Mouse (Mus musculus) brain, embryonic 18.5 days (tissue): ENCODE data around the gene Mpzl3.
"Not testable (repeated sequence)": the region's sequence is repeated elsewhere in the genome, so short reads cannot be mapped to it uniquely, and the experiment has no call there.

Experiments used
- DNase-seq: peaks from one replicate; pipeline ENCODE4 v3.0.0-alpha.2; 2012; ENCODE audit warnings: low read depth, low spot score

The Mpzl3 gene

DNA sequence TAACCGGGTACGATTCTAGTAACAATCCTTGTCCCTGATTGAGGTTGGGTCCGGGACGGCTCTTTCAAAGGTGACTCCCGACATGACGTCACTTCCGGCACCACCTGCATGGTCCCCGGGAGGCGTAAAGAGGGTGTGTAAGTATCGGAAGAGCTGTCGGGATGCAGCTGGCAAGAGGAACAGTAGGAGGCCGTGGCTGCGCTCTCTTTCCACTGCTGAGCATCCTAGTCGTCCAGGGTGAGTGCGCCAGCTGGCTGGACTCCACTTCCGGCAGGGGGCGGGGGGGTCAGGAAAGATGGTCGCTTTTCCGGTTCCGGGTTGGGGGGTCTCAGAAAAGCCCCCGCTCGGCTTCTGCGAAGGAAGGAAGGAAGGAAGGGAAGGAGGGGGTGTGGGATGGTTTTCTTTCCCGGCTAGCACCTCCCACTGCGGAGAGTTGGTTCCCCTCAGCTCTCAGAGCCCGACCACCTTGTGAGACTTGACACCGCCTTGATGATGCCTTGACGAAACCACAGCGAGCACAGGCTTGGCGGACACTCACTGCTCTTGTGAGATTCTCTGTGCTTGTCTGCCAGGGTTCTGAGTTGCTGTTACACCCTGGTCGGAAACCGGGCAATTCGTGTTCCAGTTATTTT lies at the start of gene Mpzl3:
Gene Mpzl3 (plus strand): TSS at position 105 of the 632 bp plus-strand sequence.
- peak; percentile 90 for DNase-seq

- DNase-seq, result no peak
Observed at GRCm38 (mm10) chr9:45007404-45007803, 47.6 kb upstream of the Mpzl3 start.

DNA sequence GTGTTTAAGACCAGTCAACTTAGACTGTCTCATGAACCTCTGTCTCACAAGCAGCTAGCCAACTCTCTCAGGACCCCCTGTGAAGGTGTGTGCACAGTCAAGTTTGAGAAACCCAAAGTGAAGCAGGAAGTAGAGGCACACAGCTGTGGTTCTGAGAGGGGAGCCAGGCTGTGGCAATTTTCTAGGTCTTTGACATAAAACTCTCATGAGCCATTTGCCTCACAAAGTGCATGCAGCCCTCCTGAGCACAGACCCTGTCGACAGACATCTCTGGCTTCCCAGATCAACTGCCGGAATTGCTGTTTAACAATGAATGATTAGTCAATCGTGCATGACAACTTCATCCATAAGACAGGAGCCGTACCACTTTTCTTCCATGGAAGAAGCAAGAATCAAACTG lies 46.6 kb upstream of the Mpzl3 start:
- DNase-seq, result no peak

DNA sequence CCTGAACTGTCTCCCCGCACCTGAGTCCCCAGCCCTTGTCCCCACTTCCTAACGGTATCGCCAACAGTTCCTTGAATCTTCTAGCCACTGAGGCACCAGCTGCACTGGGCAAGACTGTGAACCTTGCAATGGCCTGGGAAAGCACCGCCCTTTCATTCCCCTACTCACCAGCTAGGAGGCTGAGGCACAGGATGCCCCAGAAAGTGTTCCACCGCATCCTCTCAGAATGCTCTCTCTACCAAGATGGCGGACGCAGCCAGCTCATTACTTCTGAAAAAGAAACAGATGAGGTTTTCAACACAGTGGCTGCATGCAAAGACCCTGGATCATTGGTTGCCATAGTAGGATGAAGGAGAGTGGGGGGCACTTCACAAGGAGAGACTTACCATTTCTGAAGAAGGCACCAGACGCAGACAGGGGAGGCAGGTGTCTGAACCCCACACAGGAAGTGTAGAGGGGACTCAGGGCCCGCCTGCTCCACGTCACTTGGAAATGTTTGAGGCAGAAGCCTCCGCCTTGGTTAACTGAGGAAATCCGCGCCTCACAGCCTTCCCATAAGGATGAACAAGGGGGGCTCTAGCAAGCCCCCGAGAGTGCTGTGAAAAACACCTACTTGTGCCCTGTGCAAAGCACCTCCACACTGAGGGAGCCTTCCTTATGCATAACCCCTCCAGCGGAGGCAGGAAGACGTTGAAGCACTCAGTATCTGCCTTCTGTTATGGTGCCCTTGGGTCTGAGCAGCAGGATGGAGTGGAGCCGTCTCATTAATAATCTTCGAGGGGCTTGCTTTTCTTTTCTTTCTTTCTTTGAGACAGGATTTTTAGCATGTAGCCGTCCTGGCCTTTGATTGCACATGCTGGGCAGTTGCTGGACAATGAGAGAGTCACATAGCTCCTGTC lies 45.6 kb upstream of the Mpzl3 start, which contains the start of gene Cd3e:
Gene Cd3e (minus strand): TSS at position 448 of the 899 bp plus-strand sequence.
- no peak for DNase-seq

- no peak for DNase-seq
Observed at GRCm38 (mm10) chr9:45010461-45010860, 44.5 kb upstream of the Mpzl3 start.

DNA sequence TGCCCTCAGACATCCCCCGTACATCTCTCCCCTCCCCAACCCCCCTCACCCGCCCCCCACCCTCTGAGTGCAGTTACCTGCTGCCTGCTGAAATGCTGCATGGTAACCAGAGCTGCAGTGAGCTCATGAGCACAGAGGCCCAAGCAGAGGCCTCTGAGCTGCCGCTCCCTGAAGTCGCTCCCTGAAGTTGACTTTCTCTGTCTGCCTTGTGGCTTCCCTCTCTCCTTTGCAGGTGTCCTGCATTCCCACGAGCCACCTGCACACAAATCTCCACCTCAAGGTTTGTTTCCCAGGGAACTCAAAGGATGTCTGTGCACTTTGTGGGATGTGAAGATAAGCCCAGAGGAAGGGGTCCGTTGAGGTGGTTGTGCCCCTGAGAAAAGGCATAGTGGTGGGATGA lies 43.7 kb upstream of the Mpzl3 start:
- no peak for DNase-seq

GRCm38 (mm10) chr9:45014879-45015278 lies 40.1 kb upstream of the Mpzl3 start:
- DNase-seq, result no peak

DNA sequence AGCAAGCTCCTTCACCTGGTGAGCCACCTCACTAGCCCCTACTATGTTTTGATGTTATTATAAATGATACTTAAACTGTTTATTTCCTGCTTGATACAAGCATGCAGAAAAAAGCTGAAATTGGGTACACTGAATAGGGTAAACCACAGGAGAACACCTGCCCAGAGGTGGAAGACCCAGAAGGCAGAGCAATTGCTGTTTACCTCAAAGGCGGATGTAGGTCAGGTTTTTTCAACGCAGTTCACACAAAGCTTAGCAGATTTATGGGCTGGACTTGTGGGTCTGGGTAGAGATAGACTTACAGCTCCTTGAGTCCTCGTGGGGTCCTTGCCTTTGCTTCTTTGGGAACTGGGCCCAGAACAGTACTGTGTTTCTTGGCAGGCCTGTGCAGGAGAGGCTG lies 39.1 kb upstream of the Mpzl3 start:
- DNase-seq, result no peak

DNA sequence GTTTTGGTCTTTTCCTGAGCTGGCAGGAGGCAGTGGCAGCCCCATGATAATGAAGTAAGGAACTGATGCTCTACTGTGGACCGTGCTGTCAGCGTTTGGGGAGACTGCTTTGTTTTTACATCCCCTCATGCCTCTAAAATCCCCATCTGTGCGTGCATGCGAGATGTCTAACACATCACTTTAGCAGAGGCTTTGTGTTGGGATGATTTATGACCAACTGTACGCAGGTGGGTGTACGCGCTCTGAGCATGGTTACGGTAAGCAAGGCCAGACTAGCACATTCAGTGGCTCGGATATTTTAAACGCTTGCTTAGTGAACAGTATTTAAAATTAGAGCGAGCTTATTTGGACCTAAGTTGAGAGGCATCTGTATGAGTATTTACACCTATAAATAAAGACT lies 37.0 kb upstream of the Mpzl3 start:
- no peak for DNase-seq

DNA sequence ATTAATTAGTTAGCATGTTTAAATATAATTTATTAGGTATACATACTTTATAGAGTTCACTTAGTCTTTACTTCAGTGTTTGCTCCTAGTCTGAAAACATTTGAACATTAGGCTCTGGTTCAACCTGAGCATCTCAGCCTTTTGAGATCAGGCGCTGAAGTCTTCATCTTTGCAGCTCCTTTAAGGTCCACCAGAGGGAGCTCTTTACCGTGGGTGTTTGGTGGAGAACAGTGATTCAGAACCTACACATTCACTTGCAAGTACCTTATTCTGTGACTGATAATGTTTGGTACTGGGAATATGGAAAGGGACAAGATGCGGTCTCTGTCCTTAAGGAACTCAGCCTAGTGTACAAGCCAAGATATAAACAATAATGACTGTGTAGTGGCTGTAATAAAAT lies 32.2 kb upstream of the Mpzl3 start:
- peak; percentile 14 for DNase-seq

DNA sequence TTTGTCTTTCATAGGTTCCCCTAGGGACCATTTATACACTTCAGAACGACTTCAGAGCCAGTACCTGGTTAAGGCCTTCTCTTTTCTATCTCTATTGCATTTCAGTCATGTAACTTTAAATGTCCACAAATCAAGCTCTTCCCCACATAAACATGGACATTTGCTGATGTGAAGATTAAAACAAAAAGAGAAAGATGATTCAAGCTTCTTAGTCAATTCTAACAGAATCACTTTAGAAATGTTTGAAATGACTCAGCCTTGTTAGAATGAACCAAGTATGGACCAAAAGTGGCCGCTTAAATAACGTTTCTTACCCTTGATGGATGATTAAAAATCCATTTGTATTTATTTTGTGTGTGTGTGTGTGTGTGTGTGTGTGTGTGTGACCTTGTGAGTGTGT lies 31.3 kb upstream of the Mpzl3 start:
- DNase-seq, result no peak

DNA sequence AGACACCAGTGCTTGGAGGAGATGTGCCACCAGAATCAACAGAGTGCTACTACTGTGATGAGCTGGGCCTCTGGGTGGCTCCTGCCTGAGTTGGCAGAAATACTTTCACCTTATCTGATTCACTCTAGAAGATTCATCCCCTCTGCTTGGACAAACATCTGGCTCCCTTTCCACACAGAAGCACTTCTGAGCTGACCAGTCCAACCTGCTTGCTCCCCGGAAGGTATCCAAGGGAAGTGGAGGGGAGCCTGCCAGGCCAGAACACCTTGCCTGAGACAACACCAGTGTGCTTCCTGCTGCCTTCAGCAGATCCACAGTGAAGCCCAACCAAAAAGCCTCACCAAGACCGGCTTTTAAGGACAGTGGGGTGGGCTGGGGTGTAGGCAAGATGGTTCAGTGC lies 30.8 kb upstream of the Mpzl3 start:
- no peak for DNase-seq

GRCm38 (mm10) chr9:45027376-45027775 lies 27.6 kb upstream of the Mpzl3 start:
- DNase-seq, result no peak

GRCm38 (mm10) chr9:45030341-45030740 lies 24.6 kb upstream of the Mpzl3 start:
- DNase-seq, result no peak

DNA sequence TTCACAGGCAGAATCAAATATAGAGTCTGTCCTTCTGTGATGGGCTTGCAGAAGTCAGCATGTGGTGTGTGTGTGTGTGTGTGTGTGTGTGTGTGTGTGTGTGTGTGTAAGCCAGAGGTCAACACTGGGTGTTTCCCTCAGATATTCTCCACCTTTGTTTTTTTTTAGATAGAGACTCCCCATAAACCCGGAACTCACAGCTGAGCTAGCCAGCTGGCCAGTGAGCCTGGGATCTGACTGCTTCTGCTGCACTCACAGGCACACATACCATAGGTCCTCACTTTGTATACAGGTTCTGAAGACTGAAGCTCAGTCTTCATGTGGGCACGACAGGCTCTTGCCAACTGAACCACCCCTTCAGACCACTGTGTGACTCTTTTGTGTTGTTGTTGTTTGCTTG lies 22.7 kb upstream of the Mpzl3 start:
- DNase-seq, result no peak

DNA sequence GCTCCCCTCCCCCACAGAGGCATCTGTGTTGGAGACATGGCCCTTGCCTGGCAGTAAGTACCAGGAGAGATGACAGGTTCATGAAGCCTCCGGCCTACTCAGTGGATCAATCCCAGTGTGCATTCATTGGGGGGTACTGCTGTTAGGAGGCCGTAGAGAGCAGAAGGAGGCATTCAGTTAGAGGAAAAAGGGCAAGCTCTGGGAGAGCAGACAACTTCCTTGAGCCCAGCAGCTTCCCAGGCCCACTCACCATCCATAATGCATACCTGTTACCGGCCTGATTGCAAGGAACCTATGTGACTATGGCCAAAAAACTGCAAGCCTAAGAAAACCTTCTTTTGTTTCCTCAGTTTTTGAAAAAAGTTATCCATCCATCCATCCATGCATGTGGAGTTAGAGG lies 20.5 kb upstream of the Mpzl3 start:
- no peak for DNase-seq

DNA sequence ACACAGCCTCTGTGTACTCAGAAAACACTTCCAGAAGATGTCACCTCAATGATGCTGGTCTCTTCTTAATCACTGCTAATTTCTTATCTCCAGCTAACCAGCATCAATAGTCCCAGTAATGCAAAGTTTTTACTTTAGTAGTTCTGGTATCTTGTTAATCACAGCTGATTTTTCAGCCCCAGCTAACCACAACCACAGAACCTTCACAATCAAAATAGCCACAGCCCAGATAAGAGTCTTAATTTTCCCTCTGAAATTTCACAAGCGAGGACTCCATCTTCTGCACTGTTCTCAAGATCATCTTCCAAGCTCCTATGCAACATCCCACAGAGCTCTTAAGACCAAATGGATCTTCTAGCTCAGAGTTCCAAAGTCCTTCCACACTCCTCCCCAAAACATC lies 17.2 kb upstream of the Mpzl3 start:
- not testable (repeated sequence) for DNase-seq

- no peak for DNase-seq
Observed at GRCm38 (mm10) chr9:45039499-45039898, 15.5 kb upstream of the Mpzl3 start, which contains the start of gene Mpzl2. Gene Mpzl2 (plus strand): TSS chr9:45039799.

DNA sequence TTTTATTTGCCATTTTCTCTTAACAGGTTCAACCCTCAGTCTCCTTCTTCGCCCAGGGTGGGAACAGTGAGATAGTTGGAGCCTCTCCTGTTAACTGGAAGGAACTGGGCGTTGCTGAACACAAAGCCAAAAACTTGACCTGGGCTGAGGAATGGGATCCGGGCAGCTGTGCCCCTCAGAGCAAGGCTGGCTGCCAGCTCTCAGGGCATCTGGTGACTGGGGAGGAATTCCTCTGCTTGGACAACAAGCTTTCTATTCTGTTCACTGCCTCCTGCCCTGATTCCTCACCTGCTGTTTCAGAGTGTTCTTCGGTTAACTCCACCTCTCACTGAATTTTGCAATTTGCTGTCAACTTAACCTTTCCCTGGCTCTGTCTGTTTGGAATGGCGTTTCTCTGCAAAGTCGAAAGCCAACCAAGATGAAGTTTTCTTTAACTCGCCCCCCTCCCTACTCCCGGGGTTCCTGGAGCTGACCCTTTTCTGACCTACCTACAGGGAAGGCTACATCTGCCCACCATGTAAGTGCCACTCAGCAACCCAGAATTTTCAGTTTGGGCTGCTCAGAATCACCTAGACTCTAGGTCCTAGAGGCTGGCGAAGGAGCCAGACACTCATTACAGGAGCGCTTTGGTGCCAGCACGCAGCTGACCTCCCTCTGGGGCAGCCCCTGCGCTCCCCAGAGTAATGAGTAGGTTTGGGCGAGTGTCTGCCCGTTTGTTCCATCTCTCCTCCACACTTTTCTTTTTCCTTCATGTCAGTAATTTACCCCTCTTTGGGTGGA lies 14.7 kb upstream of the Mpzl3 start:
- DNase-seq, result no peak

DNA sequence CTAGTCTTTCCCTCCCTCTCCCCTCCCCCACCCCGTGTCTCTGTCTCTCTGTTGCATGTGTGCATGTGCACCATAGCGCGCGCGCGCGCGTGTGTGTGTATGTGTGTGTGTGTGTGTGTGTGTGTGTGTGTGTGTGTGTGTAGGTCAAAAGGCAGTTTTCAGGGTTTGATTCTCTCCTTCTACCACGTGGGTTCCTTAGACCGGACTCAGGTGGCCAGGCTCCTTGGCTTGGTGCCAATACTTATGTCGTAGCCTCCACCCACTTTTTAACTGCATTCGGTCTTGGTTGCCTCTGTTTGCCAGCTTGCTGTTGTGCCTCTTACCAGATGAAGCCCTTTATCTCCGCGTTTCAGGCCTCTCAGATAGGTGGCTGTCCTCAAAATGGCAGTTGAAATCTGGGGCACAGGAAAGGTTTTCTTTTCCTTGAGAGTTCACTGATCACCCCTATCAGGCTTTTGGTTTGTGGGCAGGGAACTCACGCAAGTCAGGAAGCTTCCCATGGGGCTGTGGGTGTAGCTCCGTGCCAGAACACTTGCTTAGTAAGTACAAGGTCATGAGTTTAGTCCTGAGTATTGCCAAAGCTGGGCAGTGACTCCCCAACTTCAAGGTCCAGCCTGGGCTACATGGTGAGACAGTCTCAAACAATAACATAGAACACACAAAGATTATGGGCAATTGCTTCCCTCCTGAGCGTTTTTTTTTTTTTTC lies 13.7 kb upstream of the Mpzl3 start:
- no peak for DNase-seq

DNA sequence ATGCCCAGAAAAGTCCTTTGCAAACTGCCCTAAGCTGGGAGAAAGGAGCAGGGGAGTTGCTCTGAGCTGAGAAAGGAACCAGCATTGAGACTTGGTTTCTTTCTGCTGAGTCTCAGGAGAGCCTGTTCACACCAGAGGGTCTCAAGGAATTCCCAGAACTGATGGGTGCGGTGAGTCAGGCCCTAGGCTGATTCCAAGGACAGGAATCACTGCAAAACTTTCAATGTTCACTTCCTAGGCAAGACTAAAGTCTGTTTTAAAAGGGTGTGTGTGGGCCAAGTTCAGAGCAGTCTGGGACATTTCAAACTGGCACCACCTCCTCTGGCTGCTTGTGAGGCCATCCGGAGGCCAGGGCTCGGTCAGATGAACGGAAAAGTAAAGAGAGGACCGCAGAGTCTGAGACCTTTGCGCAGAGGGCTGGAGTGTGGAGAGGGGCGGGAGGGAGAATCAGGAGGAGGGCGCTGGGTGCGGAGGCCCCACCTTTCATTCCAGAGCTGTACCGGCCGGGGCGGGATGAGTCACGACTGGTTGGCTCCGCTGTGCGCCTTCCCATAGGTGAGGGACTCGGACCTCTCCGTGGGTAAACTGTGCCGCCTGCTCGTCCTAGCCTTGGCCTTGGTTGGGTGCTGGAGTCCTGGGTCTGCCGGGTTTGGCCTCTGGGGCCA lies 12.8 kb upstream of the Mpzl3 start:
- no peak for DNase-seq
